Mouse (Mus musculus): Measurements from ENCODE around the gene Ang. TPM values are rescaled to one million over a fixed set of nuclear protein-coding genes. Genes with fewer than 3 reads are reported as not detected.

Gene Ang
- polyA plus RNA-seq, 3 experiments from 2014 or later, result 3.2 to 8.4 (median 3.8) TPM

GRCm38 (mm10) chr14:51088970-51089673, 1.8 kb upstream of the Ang start:
- ATAC-seq, result peak; percentile 80

GRCm38 (mm10) chr14:51089674-51090076, 1.3 kb upstream of the Ang start:
- no peak for ATAC-seq

GRCm38 (mm10) chr14:51090077-51090781, 721 bp upstream of the Ang start:
- peak; percentile 36 for ATAC-seq

- ATAC-seq, result no peak
Measured at GRCm38 (mm10) chr14:51092073-51092620, 1.2 kb downstream of the Ang start.

GRCm38 (mm10) chr14:51093496-51093895, 2.5 kb downstream of the Ang start:
- no peak for ATAC-seq

- no peak for ATAC-seq
Measured at GRCm38 (mm10) chr14:51094096-51094875, 3.3 kb downstream of the Ang start.

- no peak for ATAC-seq
Measured at GRCm38 (mm10) chr14:51094921-51095320, 4.0 kb downstream of the Ang start.

GRCm38 (mm10) chr14:51095736-51096524, 5.0 kb downstream of the Ang start:
- ATAC-seq, result no peak

GRCm38 (mm10) chr14:51098300-51098699, 7.3 kb downstream of the Ang start:
- peak; percentile 66 for ATAC-seq

- no peak for ATAC-seq
Measured at GRCm38 (mm10) chr14:51098921-51099320, 8.0 kb downstream of the Ang start.

- no peak for ATAC-seq
Measured at GRCm38 (mm10) chr14:51101284-51101683, 10.3 kb downstream of the Ang start.

GRCm38 (mm10) chr14:51103217-51103616, 12.3 kb downstream of the Ang start:
- peak; percentile 61 for ATAC-seq

- ATAC-seq, result no peak
Measured at GRCm38 (mm10) chr14:51104366-51104765, 13.4 kb downstream of the Ang start.

GRCm38 (mm10) chr14:51106449-51106967, 15.6 kb downstream of the Ang start:
- ATAC-seq, result no peak

- ATAC-seq, result no peak
Measured at GRCm38 (mm10) chr14:51111966-51112365, 21.0 kb downstream of the Ang start.

- no peak for ATAC-seq
Measured at GRCm38 (mm10) chr14:51113476-51113875, 22.5 kb downstream of the Ang start.

GRCm38 (mm10) chr14:51113916-51114560, 23.1 kb downstream of the Ang start, which contains the start of gene Eddm3b:
Gene Eddm3b (plus strand): TSS chr14:51114426.
- no peak for ATAC-seq

GRCm38 (mm10) chr14:51125684-51126083, 34.7 kb downstream of the Ang start:
- ATAC-seq, result no peak

GRCm38 (mm10) chr14:51127648-51128258, 36.8 kb downstream of the Ang start:
- no peak for ATAC-seq

GRCm38 (mm10) chr14:51128775-51129623, 38.0 kb downstream of the Ang start:
- no peak for ATAC-seq

All from inflammation-experienced regulatory T-cells, adult 6 months (primary cell).